Mouse (Mus musculus): ENCODE measurements around the gene Shisa8.

The Shisa8 gene

GRCm38 (mm10) chr15:82177743-82178290 is 34.8 kb downstream of the Shisa8 start:
- DNase-seq (ENCODE audit: low spot score in 2 of 2) = no peak

GRCm38 (mm10) chr15:82175091-82175490 is 37.5 kb downstream of the Shisa8 start:
- no peak for DNase-seq (ENCODE audit: low spot score in 2 of 2)

- DNase-seq (ENCODE audit: low spot score in 2 of 2) = no peak
Measured at GRCm38 (mm10) chr15:82172648-82173047, 40.0 kb downstream of the Shisa8 start.

- DNase-seq (ENCODE audit: low spot score in 2 of 2) = no peak
Measured at GRCm38 (mm10) chr15:82170437-82171377, 41.9 kb downstream of the Shisa8 start.

- no peak for DNase-seq (ENCODE audit: low spot score in 2 of 2)
Measured at GRCm38 (mm10) chr15:82169671-82170070, 42.9 kb downstream of the Shisa8 start.

- DNase-seq (ENCODE audit: low spot score in 2 of 2) = no peak
Measured at GRCm38 (mm10) chr15:82167201-82168168, 45.1 kb downstream of the Shisa8 start.

- DNase-seq (ENCODE audit: low spot score in 2 of 2) = no peak
Measured at GRCm38 (mm10) chr15:82166240-82167100, 46.1 kb downstream of the Shisa8 start.

GRCm38 (mm10) chr15:82165332-82166239 is 47.0 kb downstream of the Shisa8 start:
- peak in 1 of 2 experiments; percentile 83 for DNase-seq (ENCODE audit: low spot score in 2 of 2)

GRCm38 (mm10) chr15:82164496-82164895 is 48.1 kb downstream of the Shisa8 start:
- DNase-seq (ENCODE audit: low spot score in 2 of 2) = no peak

- DNase-seq (ENCODE audit: low spot score in 2 of 2) = no peak
Measured at GRCm38 (mm10) chr15:82164061-82164399, 48.6 kb downstream of the Shisa8 start.

GRCm38 (mm10) chr15:82163356-82164060 is 49.1 kb downstream of the Shisa8 start:
- no peak for DNase-seq (ENCODE audit: low spot score in 2 of 2)

GRCm38 (mm10) chr15:82161965-82162600 is 50.5 kb downstream of the Shisa8 start:
- no peak for DNase-seq (ENCODE audit: low spot score in 2 of 2)

GRCm38 (mm10) chr15:82160731-82161640 is 51.6 kb downstream of the Shisa8 start:
- DNase-seq (ENCODE audit: low spot score in 2 of 2) = no peak

- no peak for DNase-seq (ENCODE audit: low spot score in 2 of 2)
Measured at GRCm38 (mm10) chr15:82159471-82159870, 53.1 kb downstream of the Shisa8 start.

GRCm38 (mm10) chr15:82158243-82159035 is 54.2 kb downstream of the Shisa8 start:
- no peak for DNase-seq (ENCODE audit: low spot score in 2 of 2)

- no peak for DNase-seq (ENCODE audit: low spot score in 2 of 2)
Measured at GRCm38 (mm10) chr15:82156902-82157301, 55.7 kb downstream of the Shisa8 start.

- DNase-seq (ENCODE audit: low spot score in 2 of 2) = no peak
Measured at GRCm38 (mm10) chr15:82156298-82156697, 56.3 kb downstream of the Shisa8 start.
